Mouse (Mus musculus): ENCODE data around the gene Pla2g4b. TPM values are rescaled to one million over a fixed set of nuclear protein-coding genes. Genes with fewer than 3 reads are reported as not detected.

Gene Pla2g4b
- total and polyA plus RNA-seq, 3 experiments: 0.90 to 2.7 (median 2.5) TPM

- Histone ChIP-seq H3K9ac (ENCODE audit: insufficient read depth, low read depth) (no peak overlapping the region), H3K27ac (ENCODE audit: insufficient read depth, low read depth) (no peak overlapping the region), H3K27me3 (replicated peaks) (no peaks in the 10 kb centered on the region), H3K36me3 (replicated peaks in 1 of 2; ENCODE audit: control insufficient read depth in 1 of 2, insufficient read depth in 1 of 2, low read length in 1 of 2) (peaks cover 54 to 74% of the 10 kb centered on the region in 2 experiments), H3K4me3 (replicated peaks in 1 of 3; ENCODE audit: low read depth in 2 of 3, low read length in 2 of 3, poor library complexity in 1 of 3) (no peak overlapping the region), H3K4me1 (ENCODE audit: control insufficient read depth in 1 of 2, insufficient read depth in 2 of 2) (peaks cover 0 to 15% of the 10 kb centered on the region in 2 experiments; a peak in 2 of 4 replicates), H3K4me2 (ENCODE audit: insufficient read depth, low read depth, poor library complexity, severe bottlenecking) (no peak overlapping the region), H3K79me2 (replicated peaks; ENCODE audit: control insufficient read depth, extremely low read depth, insufficient read depth, poor library complexity, severe bottlenecking) (no peaks in the 10 kb centered on the region), H3K9me3 (replicated peaks; ENCODE audit: low read length) (no peaks in the 10 kb centered on the region)
- TF ChIP-seq MAX (IDR thresholded peaks at IDR 0.05; ENCODE audit: low read length): no peak
- no peak for DNase-seq (ENCODE audit: extremely low read depth)
- in situ Hi-C loops (cut with MboI; ENCODE audit: low pct_ligation_motif_present, low pct_unique_long_range_greater_than_20kb, low sequenced_read_pairs) (no loop called here), dilution Hi-C loops (cut with MboI; ENCODE audit: extremely low pct_ligation_motif_present, extremely low pct_unique_long_range_greater_than_20kb, low sequenced_read_pairs) (no loop called here)
Observed at GRCm38 (mm10) chr2:120040991-120041390, 7.8 kb downstream of the Pla2g4b start.

GRCm38 (mm10) chr2:120044101-120044603, 10.9 kb downstream of the Pla2g4b start:
- dilution Hi-C loops (cut with MboI; ENCODE audit: extremely low pct_ligation_motif_present, extremely low pct_unique_long_range_greater_than_20kb, low sequenced_read_pairs): no loop called here
- Histone ChIP-seq H3K9ac (ENCODE audit: insufficient read depth, low read depth) (no peak overlapping the region), H3K27me3 (replicated peaks) (peaks cover 9% of the 10 kb centered on the region)

GRCm38 (mm10) chr2:120044676-120045075, 11.5 kb downstream of the Pla2g4b start:
- Histone ChIP-seq H3K4me2 (ENCODE audit: insufficient read depth, low read depth, poor library complexity, severe bottlenecking) (no peak overlapping the region), H3K36me3 (replicated peaks in 1 of 2; ENCODE audit: control insufficient read depth in 1 of 2, insufficient read depth in 1 of 2, low read length in 1 of 2) (peaks cover 25 to 37% of the 10 kb centered on the region in 2 experiments), H3K79me2 (replicated peaks; ENCODE audit: control insufficient read depth, extremely low read depth, insufficient read depth, poor library complexity, severe bottlenecking) (no peaks in the 10 kb centered on the region), H3K27ac (ENCODE audit: insufficient read depth, low read depth) (no peak overlapping the region), H3K4me3 (replicated peaks in 1 of 3; ENCODE audit: low read depth in 2 of 3, low read length in 2 of 3, poor library complexity in 1 of 3) (no peak overlapping the region), H3K9ac (ENCODE audit: insufficient read depth, low read depth) (no peak overlapping the region), H3K4me1 (ENCODE audit: control insufficient read depth in 1 of 2, insufficient read depth in 2 of 2) (no peaks in the 10 kb centered on the region), H3K9me3 (replicated peaks; ENCODE audit: low read length) (no peaks in the 10 kb centered on the region), H3K27me3 (replicated peaks) (peaks cover 9% of the 10 kb centered on the region)
- DNase-seq (ENCODE audit: extremely low read depth): no peak
- in situ Hi-C loops (cut with MboI; ENCODE audit: low pct_ligation_motif_present, low pct_unique_long_range_greater_than_20kb, low sequenced_read_pairs) (no loop called here), dilution Hi-C loops (cut with MboI; ENCODE audit: extremely low pct_ligation_motif_present, extremely low pct_unique_long_range_greater_than_20kb, low sequenced_read_pairs) (no loop called here)
- TF ChIP-seq TCF12 (IDR thresholded peaks at IDR 0.05; ENCODE audit: low read depth, low read length) (no peak), ZNF384 (IDR thresholded peaks at IDR 0.05; ENCODE audit: low read depth, low read length) (no peak), HCFC1 (IDR thresholded peaks at IDR 0.05; ENCODE audit: low read depth, low read length) (no peak), POLR2AphosphoS2 (IDR thresholded peaks at IDR 0.05; ENCODE audit: low read depth, low read length) (no peak), BHLHE40 (IDR thresholded peaks at IDR 0.05; ENCODE audit: low read depth, low read length) (no peak), CTCF (conservative IDR thresholded peaks at IDR 0.05 in 1 of 2, IDR thresholded peaks at IDR 0.05 in 1 of 2; ENCODE audit: low read depth in 2 of 2, low read length in 2 of 2) (no peak), USF2 (conservative IDR thresholded peaks at IDR 0.05; ENCODE audit: low read depth, low read length) (no peak), EP300 (IDR thresholded peaks at IDR 0.05; ENCODE audit: low read length) (no peak), MAX (IDR thresholded peaks at IDR 0.05; ENCODE audit: low read length) (no peak), MXI1 (IDR thresholded peaks at IDR 0.05; ENCODE audit: low read depth, low read length) (no peak), CHD2 (IDR thresholded peaks at IDR 0.05; ENCODE audit: low read length) (no peak), RCOR1 (conservative IDR thresholded peaks at IDR 0.05; ENCODE audit: low read depth, low read length) (no peak), KAT2A (IDR thresholded peaks at IDR 0.05; ENCODE audit: insufficient replicate concordance, low read length) (no peak), POLR2A (IDR thresholded peaks at IDR 0.05; ENCODE audit: low read depth, low read length) (no peak), ZC3H11A (IDR thresholded peaks at IDR 0.05; ENCODE audit: low read depth, low read length) (no peak), SMC3 (IDR thresholded peaks at IDR 0.05; ENCODE audit: low read depth, low read length) (no peak), JUND (conservative IDR thresholded peaks at IDR 0.05; ENCODE audit: low read depth, low read length) (no peak), GABPA (IDR thresholded peaks at IDR 0.05; ENCODE audit: insufficient replicate concordance, low read depth, low read length) (no peak), MEF2A (IDR thresholded peaks at IDR 0.05; ENCODE audit: borderline replicate concordance, low read depth, low read length) (no peak), TBP (conservative IDR thresholded peaks at IDR 0.05; ENCODE audit: low read depth, low read length) (no peak)

More at GRCm38 (mm10) chr2:120044101-120044603, 10.9 kb downstream of the Pla2g4b start:
- peaks cover 30 to 42% of the 10 kb centered on the region in 2 experiments for H3K36me3 ChIP-seq (replicated peaks in 1 of 2; ENCODE audit: control insufficient read depth in 1 of 2, insufficient read depth in 1 of 2, low read length in 1 of 2)
- H3K4me3 ChIP-seq (replicated peaks in 1 of 3; ENCODE audit: low read depth in 2 of 3, low read length in 2 of 3, poor library complexity in 1 of 3): no peak overlapping the region
- no peak for DNase-seq (ENCODE audit: extremely low read depth)
- H3K4me2 ChIP-seq (ENCODE audit: insufficient read depth, low read depth, poor library complexity, severe bottlenecking): no peak overlapping the region
- in situ Hi-C loops (cut with MboI; ENCODE audit: low pct_ligation_motif_present, low pct_unique_long_range_greater_than_20kb, low sequenced_read_pairs): no loop called here
- H3K79me2 ChIP-seq (replicated peaks; ENCODE audit: control insufficient read depth, extremely low read depth, insufficient read depth, poor library complexity, severe bottlenecking): no peaks in the 10 kb centered on the region
- H3K9me3 ChIP-seq (replicated peaks; ENCODE audit: low read length): no peaks in the 10 kb centered on the region
- no peak for TF ChIP-seq NRF1 (IDR thresholded peaks at IDR 0.05; ENCODE audit: low read depth, low read length)
- TF ChIP-seq BHLHE40 (IDR thresholded peaks at IDR 0.05; ENCODE audit: low read depth, low read length): no peak
- H3K4me1 ChIP-seq (ENCODE audit: control insufficient read depth in 1 of 2, insufficient read depth in 2 of 2): no peaks in the 10 kb centered on the region
- H3K27ac ChIP-seq (ENCODE audit: insufficient read depth, low read depth): no peak overlapping the region

Data from CH12.LX (cell line).